Mouse (Mus musculus) telencephalon, adult 2 months (tissue): ENCODE results near the gene Pkdrej.
A peak's percentile ranks its signal among the peaks of the same experiment; 100 is the strongest.
"Not testable (repeated sequence)": the region's sequence is repeated elsewhere in the genome, so short reads cannot be mapped to it uniquely, and the experiment has no call there.

ENCODE experiments used
- DNase-seq: peaks from one replicate; pipeline ENCODE4 v3.0.0-alpha.2; 2011; ENCODE audit warnings: low read depth, low spot score

The Pkdrej gene

DNA sequence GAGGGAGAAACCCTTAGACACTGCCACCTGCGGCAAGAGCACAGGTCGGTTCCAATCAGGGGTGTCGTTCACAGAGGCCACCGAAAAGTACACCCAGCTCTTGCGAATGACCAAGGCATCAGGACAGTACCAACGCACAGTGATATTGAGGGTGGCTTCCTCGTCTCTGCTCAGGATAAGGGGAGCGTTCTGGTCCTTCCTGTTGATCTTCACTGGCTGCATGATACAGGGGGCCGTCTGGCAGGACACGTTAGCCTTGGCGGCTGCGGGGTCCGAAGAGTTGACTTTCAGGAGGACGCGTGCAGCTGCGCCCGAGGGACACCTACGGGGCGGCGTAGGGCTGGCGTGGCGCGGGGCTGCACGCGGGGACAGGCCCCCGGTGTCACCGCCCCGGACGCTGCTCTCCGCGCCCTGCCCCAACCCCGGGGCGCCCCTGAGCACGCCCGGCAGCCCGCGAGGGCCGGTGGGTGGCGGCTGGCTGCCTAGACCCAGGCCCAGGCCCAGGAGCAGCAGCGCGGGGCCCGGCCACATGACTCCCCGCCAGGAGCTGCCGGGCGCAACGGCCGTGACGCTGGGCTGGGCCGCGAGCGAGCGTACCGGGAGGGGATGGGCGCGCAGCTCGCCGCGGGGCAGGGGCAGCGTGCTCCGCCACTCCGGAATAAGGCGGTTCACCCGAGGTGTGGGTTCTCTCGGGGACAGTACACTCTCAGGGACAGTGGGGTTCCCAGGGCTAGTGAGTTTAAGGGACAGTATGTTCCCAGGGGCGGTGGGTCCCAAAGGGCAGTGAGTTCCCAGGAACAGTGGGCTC lies at the start of gene Pkdrej:
TSS of gene Pkdrej (minus strand) at position 532 of the 808 bp plus-strand sequence.
- DNase-seq = no peak

DNA sequence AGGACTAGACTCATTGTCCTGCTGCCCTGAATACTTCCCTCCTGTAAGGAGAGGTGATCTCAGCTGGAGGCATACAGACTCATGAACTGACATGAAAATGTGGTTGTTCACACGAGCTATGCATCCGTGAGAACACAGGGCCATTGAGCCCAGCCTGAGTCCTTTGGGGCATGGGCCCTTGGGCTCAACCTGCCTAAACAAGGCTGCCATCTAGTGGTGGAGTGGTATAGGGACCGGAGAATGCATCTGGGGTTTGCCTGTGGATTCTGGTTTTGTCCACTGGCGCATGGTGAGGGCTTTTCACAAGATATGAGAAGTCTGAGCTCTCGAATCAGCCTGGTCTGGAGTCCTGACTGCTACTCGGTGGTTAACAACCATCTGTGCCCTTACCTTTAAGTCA lies 46.2 kb upstream of the Pkdrej start:
- DNase-seq = peak; percentile 35

DNA sequence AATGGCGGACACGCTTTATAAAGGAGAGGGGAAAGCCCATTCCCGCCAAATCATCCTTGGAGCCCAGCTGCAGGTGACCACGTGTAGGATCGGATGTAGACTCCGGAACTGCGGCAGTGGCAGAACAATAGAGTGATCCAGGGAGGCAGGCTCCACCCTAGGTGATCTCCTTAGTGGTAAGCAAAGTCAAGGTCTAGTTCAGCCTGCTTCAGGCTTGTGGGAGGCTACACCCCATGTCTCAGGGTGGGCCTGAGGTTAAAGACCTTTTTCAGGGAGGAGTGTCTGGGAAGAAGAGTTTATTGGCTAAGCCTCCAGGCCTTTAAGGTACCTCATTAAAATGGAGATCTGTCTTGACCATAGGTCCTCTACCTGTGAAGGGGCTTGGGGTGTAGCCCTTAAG lies 44.4 kb upstream of the Pkdrej start:
- not testable (repeated sequence) for DNase-seq

- peak; percentile 98 for DNase-seq
Observed at GRCm38 (mm10) chr15:85859490-85860031, 38.0 kb upstream of the Pkdrej start, which contains the start of gene Gtse1. Gtse1 (plus strand) TSS chr15:85859745.

- DNase-seq = no peak
Observed at GRCm38 (mm10) chr15:85858980-85859489, 37.5 kb upstream of the Pkdrej start.

DNA sequence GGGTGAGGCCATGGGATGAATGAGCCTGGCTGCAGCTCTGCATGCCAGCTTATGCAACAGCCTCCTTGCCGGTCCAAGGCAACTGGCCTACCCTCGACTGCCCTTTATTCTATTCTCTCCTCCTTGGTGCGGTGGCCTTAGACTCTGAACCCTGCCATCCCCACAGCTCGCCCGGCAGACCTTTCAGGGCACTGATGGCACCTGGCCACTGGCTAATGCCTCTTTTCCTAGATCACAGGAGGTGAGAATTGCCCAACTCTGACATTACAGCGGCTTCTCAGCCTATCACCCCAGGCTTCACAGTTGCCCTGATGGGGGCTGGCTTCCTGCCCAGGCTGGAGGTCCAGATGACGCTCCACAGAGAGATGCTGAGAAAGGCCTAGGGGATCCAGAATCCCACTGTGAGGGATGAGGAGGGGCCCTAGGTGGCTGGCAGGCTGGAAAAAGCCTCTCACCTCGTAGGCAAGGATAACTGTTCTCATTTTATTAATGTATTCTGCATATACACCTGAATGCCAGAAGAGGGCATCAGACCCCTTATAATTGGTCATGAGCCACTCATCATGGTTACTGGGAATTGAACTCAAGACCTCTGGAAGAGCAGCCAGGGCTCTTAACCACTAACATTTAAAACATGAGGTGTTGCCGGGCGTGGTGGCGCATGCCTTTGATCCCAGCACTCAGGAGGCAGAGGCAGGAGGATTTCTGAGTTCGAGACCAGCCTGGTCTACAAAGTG lies 30.3 kb upstream of the Pkdrej start:
- DNase-seq = no peak

- no peak for DNase-seq
Observed at GRCm38 (mm10) chr15:85845071-85845470, 23.5 kb upstream of the Pkdrej start.

- no peak for DNase-seq
Observed at GRCm38 (mm10) chr15:85841796-85842360, 20.3 kb upstream of the Pkdrej start.

DNA sequence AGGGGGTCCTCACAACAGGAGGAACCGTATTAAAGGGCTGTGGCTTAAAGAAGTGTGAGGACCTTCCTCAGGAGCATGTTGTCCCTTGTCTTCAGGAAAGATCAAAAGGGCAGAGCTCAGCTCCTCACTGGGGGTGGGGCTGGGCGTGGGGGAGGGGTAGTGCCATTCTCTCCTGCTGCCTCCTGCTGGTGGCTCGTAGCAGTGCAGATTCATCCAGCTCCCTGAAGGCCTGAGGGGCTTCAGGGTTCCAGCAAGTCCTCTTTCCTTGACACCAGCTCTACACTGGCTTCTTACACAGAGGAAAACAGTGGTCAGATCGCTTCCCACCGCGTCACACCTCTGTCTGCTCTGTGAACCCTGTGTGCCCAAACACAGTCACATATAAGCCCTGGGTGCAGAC lies 19.4 kb upstream of the Pkdrej start:
- no peak for DNase-seq

- no peak for DNase-seq
Observed at GRCm38 (mm10) chr15:85836887-85837286, 15.4 kb upstream of the Pkdrej start.

GRCm38 (mm10) chr15:85835335-85835734 lies 13.8 kb upstream of the Pkdrej start:
- no peak for DNase-seq

DNA sequence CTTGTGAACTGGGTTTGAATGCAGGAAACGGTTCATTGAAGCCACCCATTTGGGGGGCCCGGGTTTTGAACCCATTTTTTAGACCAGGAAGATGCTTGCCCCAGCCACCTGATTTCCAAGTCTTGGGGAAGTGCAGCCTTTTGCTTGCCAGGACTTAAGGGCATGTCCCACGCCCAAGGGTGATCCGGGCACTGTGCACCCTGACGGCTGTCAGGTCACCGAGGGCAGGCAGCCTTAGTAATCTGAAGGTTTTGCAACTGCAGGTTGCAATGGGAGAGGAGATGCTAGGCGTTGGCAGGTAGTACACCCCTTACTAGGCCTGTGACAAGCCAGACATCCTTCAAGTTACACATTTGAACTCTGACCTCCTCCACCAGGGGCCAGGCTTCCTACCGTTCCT lies 11.1 kb upstream of the Pkdrej start:
- no peak for DNase-seq

GRCm38 (mm10) chr15:85831954-85832590 lies 10.5 kb upstream of the Pkdrej start, which contains the start of gene Ttc38:
Ttc38 (plus strand) TSS chr15:85832306.
- DNase-seq = peak; percentile 50

DNA sequence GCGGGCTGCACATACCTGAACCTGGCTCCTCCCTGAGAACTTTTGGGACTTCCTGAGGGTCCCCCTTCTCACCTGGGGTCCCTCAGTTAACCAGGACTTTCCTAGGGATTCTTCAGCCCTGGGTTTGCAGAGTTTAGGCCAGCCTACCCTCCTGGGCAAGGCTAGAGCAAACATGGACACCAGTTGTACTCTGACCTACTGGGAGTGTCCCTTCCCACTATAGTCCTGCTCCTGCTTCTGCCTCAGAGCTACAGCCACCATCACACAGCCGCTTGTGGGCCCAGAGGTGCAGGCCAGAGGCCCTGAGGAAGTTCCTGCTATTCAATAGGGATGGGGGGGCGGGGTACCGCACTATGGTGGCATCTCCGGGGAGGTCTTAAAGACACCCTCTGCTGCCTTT lies 7.9 kb upstream of the Pkdrej start:
- no peak for DNase-seq

DNA sequence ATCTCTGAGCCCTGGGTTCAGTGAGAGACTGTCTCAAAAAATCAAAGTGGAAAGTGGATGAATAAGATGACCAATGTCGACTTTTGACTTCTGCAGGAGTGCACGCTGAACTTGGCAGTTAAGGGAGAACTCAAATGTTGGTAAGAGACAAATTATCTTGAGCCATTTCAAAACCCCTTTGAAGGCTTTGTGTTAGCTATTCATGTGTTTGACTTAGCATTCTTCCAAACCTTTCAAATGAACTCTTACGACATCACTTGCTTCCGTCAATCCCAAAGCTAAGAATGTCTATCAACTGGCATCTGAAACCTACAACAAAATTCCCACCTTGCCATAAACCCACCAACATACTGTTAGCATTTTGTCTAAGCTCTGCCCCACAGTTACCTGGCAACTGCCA lies 6.5 kb upstream of the Pkdrej start:
- DNase-seq = no peak

DNA sequence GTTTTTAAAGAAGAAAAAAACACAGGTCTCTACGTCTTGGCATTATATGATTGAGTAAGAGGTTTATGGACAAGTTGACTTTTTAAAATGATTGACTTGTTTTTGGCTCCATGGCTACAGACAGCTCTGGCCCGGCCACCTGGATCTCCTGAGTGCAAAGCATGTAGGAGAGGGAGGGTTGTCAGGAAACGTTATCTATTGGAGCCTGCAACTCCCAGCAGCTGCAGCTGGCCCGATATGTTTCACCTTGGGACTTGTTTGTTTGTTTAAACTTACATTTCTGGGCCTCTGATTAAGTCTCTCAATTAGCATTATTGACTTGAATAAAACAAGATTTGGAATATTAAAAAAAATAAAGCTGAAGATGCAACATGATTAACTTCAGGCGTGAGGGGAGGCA lies 5.1 kb upstream of the Pkdrej start:
- DNase-seq = no peak

DNA sequence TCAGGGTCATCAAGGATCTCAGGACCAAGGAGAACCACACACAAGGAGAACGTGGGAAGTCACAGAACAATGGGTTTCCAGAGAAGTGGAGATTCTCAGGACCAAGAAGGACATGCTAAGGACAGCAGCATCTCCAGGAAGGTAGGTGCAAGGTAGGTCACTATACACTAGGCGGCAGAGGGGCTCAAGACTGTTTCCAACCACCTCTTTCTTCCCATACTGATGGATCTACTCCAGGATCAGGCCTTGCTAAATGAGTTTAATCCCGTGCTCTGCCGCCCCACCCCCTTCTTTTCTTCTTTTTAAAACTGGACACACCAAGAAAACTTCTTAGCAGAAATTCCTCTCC lies 451 bp upstream of the Pkdrej start:
- DNase-seq = no peak

DNA sequence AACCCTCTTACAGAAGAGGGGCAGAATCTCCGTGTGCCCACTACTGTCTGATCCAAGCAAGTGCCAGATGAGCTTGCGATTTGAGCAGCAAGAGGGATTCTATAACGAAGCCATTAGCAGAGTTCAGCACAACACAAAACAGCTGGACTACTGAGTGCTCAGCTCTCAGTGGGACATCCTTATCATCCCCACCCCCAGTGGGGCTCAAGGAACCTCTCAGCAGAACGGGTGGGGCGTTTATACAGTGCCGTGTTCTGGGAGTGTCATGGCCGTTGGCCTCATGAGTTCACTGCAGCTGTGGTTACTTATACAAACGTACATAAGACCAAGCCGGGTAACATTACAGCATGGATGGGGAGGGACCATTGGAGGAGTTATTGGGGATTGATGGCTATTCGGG lies 8.1 kb downstream of the Pkdrej start:
- no peak for DNase-seq

- DNase-seq = peak; percentile 95
Observed at GRCm38 (mm10) chr15:85811535-85812277, 9.8 kb downstream of the Pkdrej start, which contains the start of gene Cdpf1. Cdpf1 (minus strand) TSS chr15:85811697.

DNA sequence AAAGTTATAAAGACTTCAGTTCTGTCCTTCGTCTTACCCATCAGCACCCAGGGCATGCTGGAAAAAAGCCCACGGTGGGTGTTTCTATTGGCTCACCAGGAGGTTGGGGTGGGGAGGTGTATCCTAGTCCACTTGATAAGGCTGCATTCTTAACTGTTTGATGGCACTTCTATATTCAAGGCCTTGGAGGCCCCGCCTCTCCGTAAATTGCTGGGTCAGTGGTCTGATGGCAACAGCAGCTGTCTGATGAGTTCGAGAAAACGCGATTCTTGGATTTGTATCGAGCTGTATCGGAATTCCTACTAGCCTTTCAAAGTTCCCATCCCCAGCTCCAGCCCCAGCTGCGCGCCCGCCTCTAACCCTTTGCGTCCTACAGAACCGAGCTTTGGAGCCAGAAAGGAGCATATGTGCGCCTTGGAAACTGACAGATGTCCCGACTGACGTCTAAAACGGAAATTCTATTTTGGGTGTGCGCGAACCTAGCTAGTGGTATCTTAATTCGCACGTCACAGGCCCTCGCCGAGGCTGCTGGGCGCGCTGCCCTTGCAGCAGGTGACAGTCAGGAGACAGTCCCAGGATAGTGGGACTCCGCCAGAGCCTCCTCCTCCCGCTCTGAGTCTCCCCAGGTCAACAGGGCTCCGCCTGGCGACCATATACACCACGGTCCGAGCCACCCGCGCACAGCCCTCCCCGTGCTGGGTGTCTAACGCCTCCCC lies 10.6 kb downstream of the Pkdrej start:
- DNase-seq = peak; percentile 91
